Mouse (Mus musculus) erythroblast, embryonic 14.5 days (primary cell): ENCODE results near the gene Slc11a1. TPM values are rescaled to one million over a fixed set of nuclear protein-coding genes. Genes with fewer than 3 reads are reported as not detected.

Source experiments
- H3K27me3 ChIP-seq: 2 replicates; pipeline ENCODE4 v1.6.1; 2012; ENCODE audit warnings: inconsistent platforms; ENCODE audit not compliant: control insufficient read depth
- H3K36me3 ChIP-seq: 2 replicates; pipeline ENCODE4 v1.6.1; 2012; ENCODE audit warnings: mild to moderate bottlenecking, inconsistent platforms; ENCODE audit not compliant: control insufficient read depth
- H3K4me1 ChIP-seq: 2 replicates; pipeline ENCODE4 v1.6.1; 2012; ENCODE audit warnings: inconsistent platforms; ENCODE audit not compliant: control insufficient read depth
- H3K4me3 ChIP-seq: replicated peaks from 2 replicates; pipeline ENCODE3; 2012; ENCODE audit warnings: moderate library complexity, mild to moderate bottlenecking, inconsistent platforms
- H3K9me3 ChIP-seq: 2 replicates; pipeline ENCODE4 v1.6.1; 2012; ENCODE audit warnings: low read length, inconsistent platforms, mixed read lengths; ENCODE audit not compliant: control insufficient read depth
- GATA1 ChIP-seq: IDR thresholded peaks from 2 replicates; pipeline ENCODE4 v1.6.1; 2012; ENCODE audit warnings: low read length, inconsistent platforms, mixed read lengths
- TAL1 ChIP-seq: IDR thresholded peaks from 3 replicates; pipeline ENCODE4 v1.6.1; 2012; ENCODE audit warnings: low read length, inconsistent platforms, mixed read lengths
- polyA plus RNA-seq: library from polyadenylated mRNA; stranded (reverse); fragments of >175 nt; gene quantifications from 2 replicates; pipeline ENCODE4 v1.2.3, GENCODE M21; 2012

The Slc11a1 gene
- polyA plus RNA-seq, 1 experiment: 0.93 TPM

GRCm38 (mm10) chr1:74344163-74344916, 30.7 kb upstream of the Slc11a1 start:
- TF ChIP-seq TAL1 (no peak), GATA1 (no peak)
- peaks cover 3% of the 10 kb centered on the region; the same call in 1 of the 2 replicates for H3K9me3 ChIP-seq
- no peaks in the 10 kb centered on the region for H3K36me3 ChIP-seq
- H3K4me3 ChIP-seq: no peak overlapping the region
- H3K27me3 ChIP-seq: no peaks in the 10 kb centered on the region
- H3K4me1 ChIP-seq: peaks cover 7% of the 10 kb centered on the region

GRCm38 (mm10) chr1:74351185-74351769, 23.7 kb upstream of the Slc11a1 start:
- Histone ChIP-seq H3K4me3 (no peak overlapping the region), H3K9me3 (no peaks in the 10 kb centered on the region), H3K4me1 (no peaks in the 10 kb centered on the region), H3K36me3 (no peaks in the 10 kb centered on the region), H3K27me3 (no peaks in the 10 kb centered on the region)
- TF ChIP-seq GATA1 (no peak), TAL1 (no peak)

GRCm38 (mm10) chr1:74352532-74353096, 22.4 kb upstream of the Slc11a1 start:
- no peaks in the 10 kb centered on the region for H3K36me3 ChIP-seq
- no peaks in the 10 kb centered on the region for H3K27me3 ChIP-seq
- no peak for TF ChIP-seq TAL1
- no peak for TF ChIP-seq GATA1
- H3K4me3 ChIP-seq: no peak overlapping the region
- no peaks in the 10 kb centered on the region for H3K4me1 ChIP-seq
- H3K9me3 ChIP-seq: no peaks in the 10 kb centered on the region

GRCm38 (mm10) chr1:74353453-74354229, 21.4 kb upstream of the Slc11a1 start:
- no peaks in the 10 kb centered on the region for H3K36me3 ChIP-seq
- H3K9me3 ChIP-seq: no peaks in the 10 kb centered on the region
- H3K27me3 ChIP-seq: no peaks in the 10 kb centered on the region
- no peak for TF ChIP-seq TAL1
- no peak overlapping the region for H3K4me3 ChIP-seq
- H3K4me1 ChIP-seq: no peaks in the 10 kb centered on the region

- no peak for TF ChIP-seq TAL1
- TF ChIP-seq GATA1: no peak
- Histone ChIP-seq H3K9me3 (no peaks in the 10 kb centered on the region), H3K4me3 (no peak overlapping the region), H3K4me1 (no peaks in the 10 kb centered on the region; the same call in 1 of the 2 replicates), H3K27me3 (no peaks in the 10 kb centered on the region), H3K36me3 (no peaks in the 10 kb centered on the region)
Measured at GRCm38 (mm10) chr1:74357531-74357930, 17.5 kb upstream of the Slc11a1 start.

GRCm38 (mm10) chr1:74359952-74360517, 15.0 kb upstream of the Slc11a1 start:
- TF ChIP-seq TAL1: no peak
- TF ChIP-seq GATA1: no peak

GRCm38 (mm10) chr1:74361812-74362211, 13.2 kb upstream of the Slc11a1 start, which contains the start of gene Catip:
TSS of gene Catip (plus strand) at chr1:74362108.
- no peaks in the 10 kb centered on the region; the same call in 1 of the 2 replicates for H3K27me3 ChIP-seq

More at GRCm38 (mm10) chr1:74359952-74360517, 15.0 kb upstream of the Slc11a1 start:
- H3K9me3 ChIP-seq: no peaks in the 10 kb centered on the region
- no peaks in the 10 kb centered on the region; the same call in 1 of the 2 replicates for H3K4me1 ChIP-seq
- no peak overlapping the region for H3K4me3 ChIP-seq
- H3K27me3 ChIP-seq: no peaks in the 10 kb centered on the region
- H3K36me3 ChIP-seq: no peaks in the 10 kb centered on the region

GRCm38 (mm10) chr1:74362325-74363229, 12.4 kb upstream of the Slc11a1 start:
- Histone ChIP-seq H3K27me3 (peaks cover 2% of the 10 kb centered on the region), H3K4me3 (no peak overlapping the region), H3K36me3 (no peaks in the 10 kb centered on the region), H3K9me3 (no peaks in the 10 kb centered on the region), H3K4me1 (peaks cover 4% of the 10 kb centered on the region)
- TF ChIP-seq GATA1 (no peak), TAL1 (no peak)

More at GRCm38 (mm10) chr1:74361812-74362211, 13.2 kb upstream of the Slc11a1 start, which contains the start of gene Catip:
- Histone ChIP-seq H3K4me1 (no peaks in the 10 kb centered on the region; the same call in none of the 2 replicates), H3K36me3 (no peaks in the 10 kb centered on the region), H3K9me3 (no peaks in the 10 kb centered on the region), H3K4me3 (no peak within 1 kb of the TSS)
- TF ChIP-seq GATA1 (no peak), TAL1 (no peak)
